Mouse (Mus musculus) heart, adult 2 months (tissue): Measurements from ENCODE around the gene Otud6a. TPM values are rescaled to one million over a fixed set of nuclear protein-coding genes. Genes with fewer than 3 reads are reported as not detected.

ENCODE experiments used
- DNase-seq, 2 experiments: peaks; one replicate each; pipeline ENCODE4 v3.0.0; 2021
- H3K27ac ChIP-seq: fragments of 200-600 bp; 2 replicates; pipeline ENCODE4 v1.8.1; 2022
- H3K27me3 ChIP-seq: fragments of 200-500 bp; 2 replicates; pipeline ENCODE4 v1.6.1; 2012; ENCODE audit warnings: mild to moderate bottlenecking, low read length, inconsistent platforms, mixed read lengths; ENCODE audit not compliant: control insufficient read depth, insufficient read depth
- H3K36me3 ChIP-seq: fragments of 200-500 bp; 2 replicates; pipeline ENCODE4 v1.6.1; 2012; ENCODE audit warnings: low read length, inconsistent platforms; ENCODE audit not compliant: control insufficient read depth, insufficient read depth
- H3K4me1 ChIP-seq: fragments of 200-500 bp; 2 replicates; pipeline ENCODE4 v1.6.1; 2011; ENCODE audit warnings: low read length; ENCODE audit not compliant: control insufficient read depth, insufficient read depth
- H3K4me3 ChIP-seq: fragments of 200-600 bp; 2 replicates; pipeline ENCODE4 v1.8.1; 2022
- H3K79me2 ChIP-seq: fragments of 200-500 bp; replicated peaks from 2 replicates; pipeline ENCODE4 v1.6.1; 2012; ENCODE audit warnings: mild to moderate bottlenecking, inconsistent platforms, low read length, moderate library complexity, mixed read lengths; ENCODE audit not compliant: control insufficient read depth, insufficient read depth
- H3K9ac ChIP-seq: fragments of 200-500 bp; 2 replicates; pipeline ENCODE4 v1.6.1; 2012; ENCODE audit warnings: low read depth, mild to moderate bottlenecking, control low read depth, inconsistent platforms, low read length, mixed read lengths
- CTCF ChIP-seq: fragments of 200-600 bp; IDR thresholded peaks from 2 replicates; pipeline ENCODE4 v1.8.1; 2022; ENCODE audit warnings: antibody characterized with exemption, mild to moderate bottlenecking, moderate library complexity
- EP300 ChIP-seq: fragments of 200-500 bp; IDR thresholded peaks from 2 replicates; pipeline ENCODE4 v1.6.1; 2011; ENCODE audit warnings: low read depth, low read length, control low read depth; ENCODE audit not compliant: insufficient read depth
- POLR2A ChIP-seq: fragments of 200-500 bp; IDR thresholded peaks from 2 replicates; pipeline ENCODE4 v1.6.1; 2011; ENCODE audit warnings: mild to moderate bottlenecking, low read depth, low read length, control low read depth; ENCODE audit not compliant: insufficient read depth
- WGBS: fragments of 180-500 bp; shearing (Covaris S2); methylation state at CpG from one replicate; pipeline ENCODE4 v1.1.7; 2018; 5-methylcytosine and 5-hydroxymethylcytosine counted together
- intact Hi-C: fragments of 180-260 bp; cut with DNase I; formaldehyde crosslinking; loops from one replicate; pipeline ENCODE4 v1.15.1; 2025
- long read RNA-seq: library from polyadenylated mRNA; stranded (forward); transcript quantifications from one replicate; pipeline ENCODE4 v2.0.0, GENCODE M21; 2021
- polyA plus RNA-seq: library from polyadenylated mRNA; depleted of rRNA; stranded (reverse); fragments of >200 nt; gene quantifications from 2 replicates; pipeline ENCODE4 v1.2.3, GENCODE M21; 2012; rRNA removed
- total RNA-seq, 2 experiments: library from RNA; stranded (reverse); gene quantifications; 2 replicates each; pipeline ENCODE4 v1.2.3; 2021

The Otud6a gene
- total RNA-seq (not detected), polyA plus RNA-seq (not detected in 2 replicates)
- long read RNA-seq: 0 reads

DNA sequence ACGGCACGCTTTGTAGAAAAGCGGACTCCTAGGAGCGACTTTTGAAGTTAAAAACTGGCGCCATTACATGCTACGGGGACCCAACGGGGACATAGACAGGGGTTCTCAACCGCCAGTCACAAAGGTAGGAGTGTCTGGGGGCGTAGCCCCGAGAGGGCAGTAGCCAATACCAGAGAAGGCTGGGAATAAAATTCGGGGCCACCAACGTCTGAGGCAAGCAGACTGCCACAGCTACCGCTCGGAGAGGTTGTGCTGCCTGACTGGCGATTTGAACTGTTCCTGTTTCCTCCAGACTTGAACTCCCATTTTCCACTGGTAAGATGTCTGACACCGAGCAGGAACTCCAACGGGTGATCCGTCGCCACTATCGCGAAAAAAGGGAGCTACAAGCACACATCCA lies at the start of gene Otud6a:
TSS of gene Otud6a (plus strand) at position 321 of the 400 bp plus-strand sequence.
- no peaks in the 10 kb centered on the region for H3K79me2 ChIP-seq
- H3K4me1 ChIP-seq: no peaks in the 10 kb centered on the region
- DNase-seq: no peak
- no peak within 1 kb of the TSS for H3K9ac ChIP-seq
- intact Hi-C loops: no loop called here
- H3K27ac ChIP-seq: no peak within 1 kb of the TSS
- no peaks in the 10 kb centered on the region for H3K27me3 ChIP-seq
- no peak within 1 kb of the TSS for H3K4me3 ChIP-seq
- WGBS: 85% methylated on average over 21 of the region's 21 CpGs
- no peaks in the 10 kb centered on the region for H3K36me3 ChIP-seq
- no peak for TF ChIP-seq CTCF
- TF ChIP-seq EP300: no peak
- no peak for TF ChIP-seq POLR2A

DNA sequence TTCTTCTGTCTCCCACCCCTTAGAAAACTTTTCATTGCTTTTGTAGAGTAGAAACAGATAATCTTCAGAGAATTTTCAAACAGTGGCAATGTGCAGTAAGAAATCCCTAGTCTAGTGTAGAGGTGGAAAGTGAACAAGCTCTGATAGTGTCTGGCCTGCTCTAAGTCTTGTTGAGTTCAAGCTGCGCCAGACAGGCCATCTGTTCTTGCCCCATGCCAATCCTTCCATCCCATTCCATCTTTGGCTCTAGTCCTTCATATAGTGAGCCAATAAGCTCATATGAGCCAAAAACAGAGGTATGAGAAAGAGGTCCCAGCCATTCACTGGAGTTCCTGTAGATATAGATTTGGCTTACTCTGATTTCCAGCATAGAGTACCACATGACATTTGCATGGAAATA lies 38.9 kb upstream of the Otud6a start:
- intact Hi-C loops: no loop called here
- DNase-seq: no peak
- Histone ChIP-seq H3K27me3 (no peaks in the 10 kb centered on the region), H3K79me2 (no peaks in the 10 kb centered on the region), H3K27ac (no peak overlapping the region), H3K4me1 (no peaks in the 10 kb centered on the region), H3K9ac (no peak overlapping the region), H3K36me3 (no peaks in the 10 kb centered on the region), H3K4me3 (no peak overlapping the region)
- WGBS: 95% methylated on average over 1 of the region's 1 CpGs
- TF ChIP-seq EP300: no peak

DNA sequence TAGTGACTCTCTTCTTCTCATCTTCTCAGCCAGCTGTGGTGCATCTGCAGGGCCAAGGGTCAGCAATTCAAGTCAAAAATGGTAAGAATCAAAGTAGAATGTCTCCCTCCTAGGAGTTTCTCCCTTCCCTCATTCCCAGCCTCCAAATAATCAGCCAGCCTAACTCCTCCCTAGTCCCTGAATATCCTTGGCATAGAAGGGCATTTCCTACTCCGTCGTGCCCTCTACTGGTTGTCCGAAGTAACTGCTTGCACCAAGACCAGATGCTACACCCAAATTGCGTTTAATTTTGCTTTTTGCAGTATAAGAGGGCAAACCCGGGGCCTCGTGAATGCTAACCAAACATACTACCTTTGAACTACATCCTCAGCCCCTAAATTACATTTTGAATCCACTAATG lies 36.5 kb upstream of the Otud6a start:
- Histone ChIP-seq H3K4me1 (no peaks in the 10 kb centered on the region), H3K79me2 (no peaks in the 10 kb centered on the region), H3K4me3 (no peak overlapping the region), H3K27ac (no peak overlapping the region), H3K9ac (no peak overlapping the region), H3K36me3 (no peaks in the 10 kb centered on the region), H3K27me3 (no peaks in the 10 kb centered on the region)
- TF ChIP-seq POLR2A: no peak
- TF ChIP-seq CTCF: peak; percentile 69
- peak in 1 of 2 experiments; percentile 4 for DNase-seq
- intact Hi-C loops: loop anchor here (2.0 kb wide), 1 partner anchor 540 kb away; no protein-coding TSS in a partner anchor
- 29% methylated on average over 6 of the region's 6 CpGs for WGBS

DNA sequence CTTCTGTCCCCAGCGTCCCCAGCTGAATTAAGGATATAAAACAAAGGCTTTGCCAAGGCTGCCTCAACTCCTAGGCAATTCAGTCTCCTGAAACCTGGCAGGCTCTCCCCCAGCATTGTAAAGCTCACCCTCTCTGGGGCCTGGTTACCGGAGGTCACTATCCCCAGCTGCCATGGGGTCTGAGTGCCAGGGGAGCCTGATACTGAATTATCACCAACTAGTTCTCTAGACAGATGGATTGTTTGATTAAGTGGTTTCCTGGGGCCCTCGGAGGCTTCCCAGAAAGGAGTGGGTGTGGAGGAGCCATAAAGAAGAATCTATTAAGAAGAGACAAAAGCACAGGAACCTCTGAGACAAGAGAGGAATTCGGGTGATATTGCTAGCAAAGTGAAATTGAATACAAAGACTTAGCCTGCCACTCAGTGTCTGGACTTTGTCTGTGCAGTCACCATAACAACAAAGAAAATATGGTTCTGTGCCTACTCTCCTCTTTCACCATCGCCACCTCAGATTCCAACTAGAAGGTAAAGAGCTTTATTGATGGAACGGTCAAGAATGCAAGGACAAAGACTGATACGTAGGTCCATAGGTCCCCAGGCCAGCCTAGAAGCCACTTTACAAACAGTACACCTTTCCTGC lies 34.5 kb upstream of the Otud6a start:
- intact Hi-C loops: no loop called here
- TF ChIP-seq POLR2A (no peak), CTCF (no peak), EP300 (no peak)

DNA sequence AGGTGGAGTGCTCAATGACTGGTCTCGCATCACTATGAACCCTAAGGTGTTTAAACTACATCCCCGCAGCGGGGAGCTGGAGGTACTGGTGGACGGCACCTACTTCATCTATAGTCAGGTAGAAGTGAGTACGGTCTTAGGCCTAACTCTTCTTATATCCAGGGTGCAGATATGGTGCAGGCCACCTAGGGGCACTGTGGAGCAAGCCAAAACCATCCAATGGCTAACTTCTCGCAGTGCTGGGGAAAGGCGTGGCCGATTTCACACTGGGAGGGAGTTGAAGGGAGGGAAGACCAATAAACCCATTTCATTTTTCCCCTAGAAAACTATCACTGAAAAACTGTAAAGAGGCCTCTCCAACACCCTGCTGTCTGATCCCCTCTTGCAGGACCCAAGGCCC lies 33.8 kb upstream of the Otud6a start:
- Histone ChIP-seq H3K4me1 (no peaks in the 10 kb centered on the region), H3K27ac (no peak overlapping the region), H3K79me2 (no peaks in the 10 kb centered on the region), H3K4me3 (no peak overlapping the region), H3K9ac (no peak overlapping the region), H3K27me3 (no peaks in the 10 kb centered on the region), H3K36me3 (no peaks in the 10 kb centered on the region)
- DNase-seq: no peak
- intact Hi-C loops: loop anchor here (1.0 kb wide), 1 partner anchor 84 kb away; no protein-coding TSS in a partner anchor
- TF ChIP-seq CTCF (peak; percentile 60), EP300 (no peak)
- WGBS: 78% methylated on average over 8 of the region's 8 CpGs

More for the DNA sequence above, 34.5 kb upstream of the Otud6a start:
- H3K9ac ChIP-seq: no peak overlapping the region
- no peak overlapping the region for H3K27ac ChIP-seq
- 74% methylated on average over 7 of the region's 7 CpGs for WGBS
- no peaks in the 10 kb centered on the region for H3K27me3 ChIP-seq
- DNase-seq: no peak
- H3K4me3 ChIP-seq: no peak overlapping the region
- H3K4me1 ChIP-seq: no peaks in the 10 kb centered on the region
- no peaks in the 10 kb centered on the region for H3K79me2 ChIP-seq
- H3K36me3 ChIP-seq: no peaks in the 10 kb centered on the region

DNA sequence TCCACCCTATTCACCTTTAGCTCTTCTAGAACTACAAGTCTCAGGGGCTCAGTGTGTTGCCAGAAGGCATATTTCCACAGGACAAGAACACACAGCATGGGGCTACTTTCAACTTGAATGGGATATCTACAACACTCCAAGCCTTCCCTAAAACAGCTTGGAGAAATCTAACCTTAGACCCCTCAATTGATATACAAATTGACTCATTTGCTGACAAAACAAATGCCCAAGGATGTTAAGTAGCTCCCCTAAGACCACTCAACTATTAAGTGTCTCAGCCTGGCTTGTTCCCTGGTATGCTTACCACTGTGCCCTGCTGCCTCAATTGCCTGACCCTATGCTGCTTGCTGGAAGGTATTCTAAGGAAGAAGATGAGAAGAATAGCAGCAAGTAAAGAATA lies 27.9 kb upstream of the Otud6a start:
- no peak overlapping the region for H3K4me3 ChIP-seq
- H3K27me3 ChIP-seq: no peaks in the 10 kb centered on the region
- H3K27ac ChIP-seq: no peak overlapping the region
- no peak overlapping the region for H3K9ac ChIP-seq
- no peaks in the 10 kb centered on the region for H3K79me2 ChIP-seq
- no peaks in the 10 kb centered on the region for H3K36me3 ChIP-seq
- no peak for DNase-seq
- intact Hi-C loops: no loop called here
- no peaks in the 10 kb centered on the region for H3K4me1 ChIP-seq
- TF ChIP-seq EP300 (no peak), POLR2A (no peak), CTCF (no peak)
